8 mouse cellular contexts compared by ENCODE assay signal in genomic region chr6:47978897-47979368, GRCm38 (mm10). TPM values are rescaled to one million over a fixed set of nuclear protein-coding genes. Genes with fewer than 3 reads are reported as not detected.
DNase-seq lines count a peak whose midpoint lies in the region; ATAC-seq lines count a peak whose summit lies in the region.

No protein-coding gene starts in this region.

- ATAC-seq in activated CD4-positive, CD25-positive, alpha-beta regulatory T cell, adult 4 months, result peak; percentile 23

- peak; percentile 83 to 87 for DNase-seq in cerebellum, postnatal 10 days
- DNase-seq in gastrocnemius, adult 8-10 months (ENCODE audit: low spot score in 2 of 2), result peak; percentile 63 to 72
- peak; percentile 35 for DNase-seq in hindlimb bud, embryonic 11.5 days (ENCODE audit: extremely low spot score, low read depth, low spot score)
- peak; percentile 72 to 81 for DNase-seq in left cerebral cortex, adult 18-20 months (ENCODE audit: low spot score in 2 of 2)
- DNase-seq in lung, postnatal 4 days, result peak; percentile 87 to 88
- peak; percentile 61 for DNase-seq in right cerebral cortex, postnatal 14 days
- peak; percentile 64 to 77 for DNase-seq in urinary bladder, postnatal 4 days (ENCODE audit: low spot score in 2 of 2)

RNA-seq across cellular contexts. Expression of gene Zfp956, which starts 25.7 kb away (rescaled TPM):
- 10 to 100 TPM; 12.5 to 15.6 TPM for polyA plus RNA-seq in activated CD4-positive, CD25-positive, alpha-beta regulatory T cell, adult 4 months (2017; shearing (Covaris generic))
- total RNA-seq in gastrocnemius, adult 8-10 months (2022), result 1 to 10 TPM; 6.0 to 9.0 (median 8.1) TPM
- 10 to 100 TPM; 19.6 to 20.2 TPM for total RNA-seq in left cerebral cortex, adult 18-20 months (2021)

RNA-seq across cellular contexts. Expression of gene Zfp212, which starts 58.7 kb away (rescaled TPM):
- 10 to 100 TPM; 14.6 to 15.2 TPM for polyA plus RNA-seq in activated CD4-positive, CD25-positive, alpha-beta regulatory T cell, adult 4 months (2017; shearing (Covaris generic))
- total RNA-seq in gastrocnemius, adult 8-10 months (2022), result 10 to 100 TPM in 1 of 4 experiments, 1 to 10 TPM in 3; 7.0 to 10.2 (median 9.1) TPM
- total RNA-seq in left cerebral cortex, adult 18-20 months (2021), result 10 to 100 TPM; 17.0 to 18.3 TPM

Comparison
In these comparisons a context has a peak if more than half of its experiments do, and no peak if none do; other contexts are left out.
1. Peak in every context shown above with its lines: DNase-seq and ATAC-seq.
2. DNase-seq: peak in every context shown above with its lines; median percentile 88 in lung, postnatal 4 days; 85 in cerebellum, postnatal 10 days; 76 in left cerebral cortex, adult 18-20 months; 70 in urinary bladder, postnatal 4 days; 68 in gastrocnemius, adult 8-10 months; 61 in right cerebral cortex, postnatal 14 days; 35 in hindlimb bud, embryonic 11.5 days.